Mouse (Mus musculus): ENCODE results near the gene Sfxn4.
A peak's percentile ranks its signal among the peaks of the same experiment; 100 is the strongest.

GRCm38 (mm10) chr19:60790551-60791161 lies 70.6 kb downstream of the Sfxn4 start, which contains the start of gene Eif3a:
- TF ChIP-seq CTCF (conservative IDR thresholded peaks at IDR 0.05 in 1 of 2, IDR thresholded peaks at IDR 0.05 in 1 of 2; ENCODE audit: low read depth in 2 of 2, low read length in 2 of 2) (no peak), MAZ (IDR thresholded peaks at IDR 0.05; ENCODE audit: low read depth, low read length) (peak; percentile 29; the same call in 1 of the 2 replicates), MAFK (IDR thresholded peaks at IDR 0.05; ENCODE audit: insufficient replicate concordance, low read length) (0 out of 2 replicates have a peak, but pooled peaks have one; percentile 23), EP300 (IDR thresholded peaks at IDR 0.05; ENCODE audit: low read length) (no peak), SMC3 (IDR thresholded peaks at IDR 0.05; ENCODE audit: low read depth, low read length) (no peak), NRF1 (IDR thresholded peaks at IDR 0.05; ENCODE audit: low read depth, low read length) (peak; percentile 98), POLR2AphosphoS2 (IDR thresholded peaks at IDR 0.05; ENCODE audit: low read depth, low read length) (0 out of 2 replicates have a peak, but pooled peaks have one; percentile 77)
